Mouse (Mus musculus): ENCODE measurements around the gene Mrpl43. TPM values are rescaled to one million over a fixed set of nuclear protein-coding genes. Genes with fewer than 3 reads are reported as not detected.

The Mrpl43 gene
- total RNA-seq, 1 experiment = 62.7 TPM

DNA sequence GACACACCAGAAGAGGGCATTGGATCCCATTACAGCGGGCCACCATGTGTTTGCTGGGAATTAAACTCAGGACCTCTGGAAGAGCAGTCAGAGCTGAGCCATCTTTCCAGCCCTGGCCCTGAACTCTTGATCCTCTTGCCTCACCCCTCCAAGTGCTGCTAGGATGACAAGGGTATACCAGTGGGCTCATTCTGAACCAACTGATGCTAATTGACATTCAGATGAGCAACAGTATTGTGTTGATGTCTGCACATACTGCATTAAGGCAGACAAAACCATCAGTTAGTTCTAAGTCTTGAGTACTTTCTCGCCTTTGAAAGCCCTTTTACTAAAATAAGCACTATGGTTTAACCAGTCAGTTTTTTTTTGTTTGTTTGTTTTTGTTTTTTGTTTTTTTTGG, 46.6 kb downstream of the Mrpl43 start:
- TF ChIP-seq ZC3H11A (IDR thresholded peaks at IDR 0.05; ENCODE audit: borderline replicate concordance, low read depth, low read length) (no peak), MAFK (IDR thresholded peaks at IDR 0.05; ENCODE audit: insufficient read depth, low read depth, low read length) (no peak), ZNF384 (IDR thresholded peaks at IDR 0.05; ENCODE audit: low read depth, low read length) (no peak), CHD2 (IDR thresholded peaks at IDR 0.05; ENCODE audit: low read depth, low read length) (no peak), HCFC1 (IDR thresholded peaks at IDR 0.05; ENCODE audit: borderline replicate concordance, insufficient read depth, low read length) (no peak)
- DNase-seq (ENCODE audit: low read depth, low spot score) = no peak
- Histone ChIP-seq H3K4me1 (ENCODE audit: control insufficient read depth in 2 of 2, insufficient read depth in 2 of 2, low read length in 2 of 2, poor library complexity in 1 of 2) (no peaks in the 10 kb centered on the region; a peak in 2 of 4 replicates), H3K27ac (ENCODE audit: insufficient read depth, low read depth, low read length, poor library complexity, severe bottlenecking) (no peak overlapping the region), H3K4me3 (ENCODE audit: insufficient read depth in 1 of 2, low read depth in 1 of 2, low read length in 2 of 2, poor library complexity in 1 of 2, severe bottlenecking in 1 of 2) (no peak overlapping the region), H3K36me3 (ENCODE audit: control insufficient read depth, insufficient read depth, low read length, poor library complexity, severe bottlenecking) (peaks cover 23% of the 10 kb centered on the region), H3K9ac (ENCODE audit: insufficient read depth, low read depth, low read length, poor library complexity, severe bottlenecking) (no peak overlapping the region), H3K9me3 (ENCODE audit: control insufficient read depth, insufficient read depth, low read depth, low read length) (no peaks in the 10 kb centered on the region)
- in situ Hi-C loops (cut with MboI; ENCODE audit: low sequenced_read_pairs in 2 of 2, unreplicated experiment in 2 of 2) = no loop called here

Other genes starting within 250 kb of the Mrpl43 start
- gene Slf2, start 75.3 kb downstream of the Mrpl43 start, total RNA-seq (2012; rRNA removed) = 35.6 and 48.3 TPM in 2 replicates
- gene Sema4g, start 17.3 kb downstream of the Mrpl43 start, total RNA-seq (2012; rRNA removed) = 3.8 and 7.3 TPM in 2 replicates
- 27.2 and 28.5 TPM in 2 replicates for gene Twnk, start 779 bp downstream of the Mrpl43 start, total RNA-seq (2012; rRNA removed)
- 30.6 and 31.9 TPM in 2 replicates for gene Lzts2, start 8.0 kb upstream of the Mrpl43 start, total RNA-seq (2012; rRNA removed)
- gene Pdzd7, start 39.3 kb upstream of the Mrpl43 start, total RNA-seq (2012; rRNA removed) = 0.45 and 1.5 TPM in 2 replicates
- 4.0 and 7.1 TPM in 2 replicates for gene Sfxn3, start 41.1 kb upstream of the Mrpl43 start, total RNA-seq (2012; rRNA removed)
- 0.63 and 1.2 TPM in 2 replicates for gene Kazald1, start 68.8 kb upstream of the Mrpl43 start, total RNA-seq (2012; rRNA removed)
- 0.21 and 0.36 TPM in 2 replicates for gene Tlx1, start 144.2 kb upstream of the Mrpl43 start, total RNA-seq (2012; rRNA removed)
- 0.16 and 0.22 TPM in 2 replicates for gene Lbx1, start 229.4 kb upstream of the Mrpl43 start, total RNA-seq (2012; rRNA removed)